Mouse (Mus musculus): ENCODE data around the gene Ahnak2.

DNA sequence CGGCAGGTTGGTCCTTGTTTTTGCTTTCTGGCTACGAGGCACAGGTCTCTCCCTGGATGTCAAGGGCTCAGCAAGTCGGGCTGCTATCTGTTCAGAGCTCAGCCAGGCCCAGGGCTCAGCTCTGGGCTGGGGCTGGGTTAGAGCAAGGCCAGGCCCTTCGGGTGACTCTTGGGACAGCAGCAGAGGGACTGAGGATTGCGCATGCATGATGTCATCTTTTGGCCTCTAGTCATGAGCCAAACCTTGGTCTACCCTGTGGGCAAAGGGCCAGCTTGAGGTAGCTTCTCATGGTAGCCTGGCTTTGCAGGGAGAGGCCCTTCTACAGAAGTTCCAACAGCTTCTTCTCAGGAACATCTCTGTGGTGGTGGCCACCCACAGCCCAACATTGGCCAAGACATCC lies 38.3 kb downstream of the Ahnak2 start:
- no peak for TF ChIP-seq CTCF (IDR thresholded peaks at IDR 0.05; ENCODE audit: borderline replicate concordance, control insufficient read depth, extremely low read depth, insufficient read depth, low read length, poor library complexity)
- no peak for TF ChIP-seq POLR2A (IDR thresholded peaks at IDR 0.05; ENCODE audit: control insufficient read depth, extremely low read depth, insufficient read depth, low read length, poor library complexity)

Measured in thymus, adult 2 months (tissue).